Mouse (Mus musculus) olfactory bulb, adult 2 months (tissue): Measurements from ENCODE around the gene Fam71f1. TPM values are rescaled to one million over a fixed set of nuclear protein-coding genes. Genes with fewer than 3 reads are reported as not detected.

Experiments used
- H3K27ac ChIP-seq: fragments of 200-500 bp; 2 replicates; pipeline ENCODE4 v1.5.1; 2012; ENCODE audit warnings: low read depth, low read length; ENCODE audit not compliant: insufficient read depth
- H3K4me1 ChIP-seq: fragments of 200-500 bp; 2 replicates; pipeline ENCODE4 v1.6.1; 2012; ENCODE audit warnings: low read length; ENCODE audit not compliant: control insufficient read depth, insufficient read depth
- H3K4me3 ChIP-seq: fragments of 200-500 bp; 2 replicates; pipeline ENCODE4 v1.5.1; 2012; ENCODE audit warnings: mild to moderate bottlenecking, low read depth, low read length, moderate library complexity; ENCODE audit not compliant: insufficient read depth
- CTCF ChIP-seq: fragments of 200-500 bp; IDR thresholded peaks from 2 replicates; pipeline ENCODE4 v1.5.1; 2012; ENCODE audit warnings: low read depth, mild to moderate bottlenecking, low read length, moderate library complexity; ENCODE audit not compliant: insufficient read depth
- POLR2A ChIP-seq: fragments of 200-500 bp; IDR thresholded peaks from 2 replicates; pipeline ENCODE4 v1.6.1; 2012; ENCODE audit warnings: mild to moderate bottlenecking, low read depth, low read length, moderate library complexity; ENCODE audit not compliant: insufficient read depth
- WGBS: fragments of 180-500 bp; shearing (Covaris S2); methylation state at CpG from one replicate; pipeline ENCODE4 v1.1.7; 2018; 5-methylcytosine and 5-hydroxymethylcytosine counted together
- polyA plus RNA-seq: library from polyadenylated mRNA; stranded (reverse); fragments of >200 nt; gene quantifications from 2 replicates; pipeline ENCODE4 v1.2.4, GENCODE M21; 2012; ENCODE audit warnings: low replicate concordance; ENCODE audit not compliant: missing spikeins, insufficient read depth, insufficient read length

The Fam71f1 gene
- polyA plus RNA-seq, 1 experiment, result not detected

GRCm38 (mm10) chr6:29382442-29382841 is 63.5 kb downstream of the Fam71f1 start:
- Histone ChIP-seq H3K27ac (no peak overlapping the region), H3K4me1 (no peaks in the 10 kb centered on the region), H3K4me3 (no peak overlapping the region)
- 49% methylated on average over 2 of the region's 2 CpGs for WGBS
- TF ChIP-seq CTCF (no peak), POLR2A (no peak)

Other genes starting within 250 kb of the Fam71f1 start
- not detected in 2 replicates for gene Rbm28, start 154.1 kb upstream of the Fam71f1 start, polyA plus RNA-seq
- not detected in 2 replicates for gene Prrt4, start 139.6 kb upstream of the Fam71f1 start, polyA plus RNA-seq
- not detected in 2 replicates for gene Impdh1, start 102.8 kb upstream of the Fam71f1 start, polyA plus RNA-seq
- gene Hilpda, start 46.7 kb upstream of the Fam71f1 start, polyA plus RNA-seq, result not detected in 2 replicates
- not detected in 2 replicates for gene Fam71f2, start 39.5 kb upstream of the Fam71f1 start, polyA plus RNA-seq
- not detected in 2 replicates for gene Calu, start 28.9 kb downstream of the Fam71f1 start, polyA plus RNA-seq
- not detected in 2 replicates for gene Opn1sw, start 69.3 kb downstream of the Fam71f1 start, polyA plus RNA-seq
- gene Ccdc136, start 77.2 kb downstream of the Fam71f1 start, polyA plus RNA-seq, result not detected in 2 replicates
- not detected in 2 replicates for gene Flnc, start 114.1 kb downstream of the Fam71f1 start, polyA plus RNA-seq
- gene Atp6v1f, start 148.6 kb downstream of the Fam71f1 start, polyA plus RNA-seq, result not detected in 2 replicates
- not detected in 2 replicates for gene Atp6v1fnb, start 152.3 kb downstream of the Fam71f1 start, polyA plus RNA-seq
- gene Kcp, start 188.8 kb downstream of the Fam71f1 start, polyA plus RNA-seq, result not detected in 2 replicates
- gene Irf5, start 207.5 kb downstream of the Fam71f1 start, polyA plus RNA-seq, result not detected in 2 replicates